Mouse (Mus musculus) adrenal gland, adult 8-10 months (tissue): ENCODE results near the gene Brsk1. TPM values are rescaled to one million over a fixed set of nuclear protein-coding genes. Genes with fewer than 3 reads are reported as not detected.

Experiments used
- DNase-seq: peaks from one replicate; pipeline ENCODE4 v3.0.0; 2022
- total RNA-seq, 4 experiments: library from RNA; stranded (reverse); gene quantifications; 2 replicates each; pipeline ENCODE4 v1.2.4; 2022

The Brsk1 gene
- 1 to 10 TPM; 4.2 to 8.0 (median 7.4) TPM for total RNA-seq

- peak; percentile 43 for DNase-seq
These were observed at the start of gene Brsk1 for GRCm38 (mm10) chr7:4690387-4690786. Brsk1 (plus strand) TSS chr7:4690604.

GRCm38 (mm10) chr7:4641155-4641554 is 49.2 kb upstream of the Brsk1 start:
- DNase-seq, result no peak

- DNase-seq, result no peak
These were observed 48.4 kb upstream of the Brsk1 start for GRCm38 (mm10) chr7:4641956-4642355.

- no peak for DNase-seq
These were observed 47.2 kb upstream of the Brsk1 start for GRCm38 (mm10) chr7:4643225-4643624.

GRCm38 (mm10) chr7:4646806-4647205 is 43.6 kb upstream of the Brsk1 start:
- no peak for DNase-seq

GRCm38 (mm10) chr7:4647291-4647690 is 43.1 kb upstream of the Brsk1 start:
- peak; percentile 47 for DNase-seq

- DNase-seq, result no peak
These were observed 42.4 kb upstream of the Brsk1 start for GRCm38 (mm10) chr7:4647992-4648391.

- no peak for DNase-seq
These were observed 38.8 kb upstream of the Brsk1 start for GRCm38 (mm10) chr7:4651581-4651980.

- DNase-seq, result no peak
These were observed 37.7 kb upstream of the Brsk1 start for GRCm38 (mm10) chr7:4652726-4653125.

- no peak for DNase-seq
These were observed 37.1 kb upstream of the Brsk1 start for GRCm38 (mm10) chr7:4653351-4653750.

- no peak for DNase-seq
These were observed 36.6 kb upstream of the Brsk1 start for GRCm38 (mm10) chr7:4653780-4654179.

GRCm38 (mm10) chr7:4654221-4654620 is 36.2 kb upstream of the Brsk1 start:
- no peak for DNase-seq

- DNase-seq, result no peak
These were observed 35.0 kb upstream of the Brsk1 start for GRCm38 (mm10) chr7:4655393-4655792.

GRCm38 (mm10) chr7:4655916-4656315 is 34.5 kb upstream of the Brsk1 start:
- no peak for DNase-seq

- DNase-seq, result no peak
These were observed 33.6 kb upstream of the Brsk1 start for GRCm38 (mm10) chr7:4656818-4657217.

GRCm38 (mm10) chr7:4657521-4658127 is 32.8 kb upstream of the Brsk1 start:
- DNase-seq, result no peak

GRCm38 (mm10) chr7:4658128-4658907 is 32.1 kb upstream of the Brsk1 start:
- DNase-seq, result no peak

- peak; percentile 97 for DNase-seq
These were observed 31.4 kb upstream of the Brsk1 start, which contains the start of gene Ppp6r1 for GRCm38 (mm10) chr7:4658912-4659551. Ppp6r1 (minus strand) TSS chr7:4659019.

- no peak for DNase-seq
These were observed 30.4 kb upstream of the Brsk1 start for GRCm38 (mm10) chr7:4659911-4660443.

GRCm38 (mm10) chr7:4663179-4663578 is 27.2 kb upstream of the Brsk1 start:
- no peak for DNase-seq

- no peak for DNase-seq
These were observed 26.7 kb upstream of the Brsk1 start for GRCm38 (mm10) chr7:4663742-4664141.

- DNase-seq, result peak; percentile 69
These were observed 23.5 kb upstream of the Brsk1 start for GRCm38 (mm10) chr7:4666871-4667270.

- DNase-seq, result no peak
These were observed 21.9 kb upstream of the Brsk1 start for GRCm38 (mm10) chr7:4668506-4668905.
